Mouse (Mus musculus): ENCODE data around the gene Notch2. TPM values are rescaled to one million over a fixed set of nuclear protein-coding genes. Genes with fewer than 3 reads are reported as not detected.
"Not testable (repeated sequence)": the region's sequence is repeated elsewhere in the genome, so short reads cannot be mapped to it uniquely, and the experiment has no call there.

The Notch2 gene
- polyA plus RNA-seq, 1 experiment from 2014 or later = 35.4 TPM

GRCm38 (mm10) chr3:98044768-98045368, 31.5 kb downstream of the Notch2 start:
- H3K27me3 ChIP-seq = no peaks in the 10 kb centered on the region
- H3K9ac ChIP-seq = no peak overlapping the region
- no peaks in the 10 kb centered on the region for H3K9me3 ChIP-seq
- H3K4me2 ChIP-seq = no peak overlapping the region
- H3K4me1 ChIP-seq = peaks cover 68% of the 10 kb centered on the region
- 90% methylated on average over 4 of the region's 4 CpGs for WGBS
- no peak for ATAC-seq (ENCODE audit: insufficient number of reproducible peaks, insufficient read depth, low FRiP score, low TSS enrichment, low read depth)
- H3K36me3 ChIP-seq = peaks cover 5% of the 10 kb centered on the region
- H3K4me3 ChIP-seq = no peak overlapping the region
- no peak overlapping the region for H3K27ac ChIP-seq

- H3K27ac ChIP-seq = peak overlapping the region; percentile 39; the same call in 1 of the 2 replicates
- no peaks in the 10 kb centered on the region for H3K27me3 ChIP-seq
- no peaks in the 10 kb centered on the region for H3K9me3 ChIP-seq
- no peak overlapping the region for H3K4me3 ChIP-seq
- no peak overlapping the region for H3K9ac ChIP-seq
- peaks cover 5% of the 10 kb centered on the region for H3K36me3 ChIP-seq
- peaks cover 71% of the 10 kb centered on the region for H3K4me1 ChIP-seq
- 62% methylated on average over 8 of the region's 8 CpGs for WGBS
- no peak overlapping the region for H3K4me2 ChIP-seq
- no peak; the same call in 1 of the 2 replicates for ATAC-seq (ENCODE audit: insufficient number of reproducible peaks, insufficient read depth, low FRiP score, low TSS enrichment, low read depth)
These were observed 32.3 kb downstream of the Notch2 start for GRCm38 (mm10) chr3:98045465-98046148.

GRCm38 (mm10) chr3:98046305-98046704, 33.0 kb downstream of the Notch2 start:
- Histone ChIP-seq H3K9ac (no peak overlapping the region), H3K27me3 (no peaks in the 10 kb centered on the region), H3K36me3 (peaks cover 5% of the 10 kb centered on the region), H3K27ac (0 out of 2 replicates have a peak overlapping the region, but pooled peaks have one; percentile 39), H3K4me2 (no peak overlapping the region), H3K4me3 (no peak overlapping the region), H3K4me1 (peaks cover 72% of the 10 kb centered on the region), H3K9me3 (no peaks in the 10 kb centered on the region)
- ATAC-seq (ENCODE audit: insufficient number of reproducible peaks, insufficient read depth, low FRiP score, low TSS enrichment, low read depth) = no peak
- 62% methylated on average over 8 of the region's 8 CpGs for WGBS

- Histone ChIP-seq H3K4me1 (peaks cover 74% of the 10 kb centered on the region), H3K9me3 (no peaks in the 10 kb centered on the region), H3K4me2 (no peak overlapping the region), H3K4me3 (no peak overlapping the region), H3K36me3 (peaks cover 5% of the 10 kb centered on the region), H3K9ac (no peak overlapping the region), H3K27ac (no peak overlapping the region), H3K27me3 (no peaks in the 10 kb centered on the region)
- WGBS = 65% methylated on average over 1 of the region's 1 CpGs
- no peak for ATAC-seq (ENCODE audit: insufficient number of reproducible peaks, insufficient read depth, low FRiP score, low TSS enrichment, low read depth)
These were observed 36.3 kb downstream of the Notch2 start for GRCm38 (mm10) chr3:98049671-98050070.

- H3K27ac ChIP-seq = peak overlapping the region; percentile 55; the same call in 1 of the 2 replicates
- not testable (repeated sequence) for H3K9me3 ChIP-seq; ATAC-seq (ENCODE audit: insufficient number of reproducible peaks, insufficient read depth, low FRiP score, low TSS enrichment, low read depth); H3K4me2 ChIP-seq; H3K27me3 ChIP-seq; H3K36me3 ChIP-seq; H3K4me3 ChIP-seq; H3K9ac ChIP-seq
- peaks cover 78% of the 10 kb centered on the region for H3K4me1 ChIP-seq
- WGBS = 90% methylated on average over 7 of the region's 7 CpGs
These were observed 36.8 kb downstream of the Notch2 start for GRCm38 (mm10) chr3:98050086-98050485.

GRCm38 (mm10) chr3:98050492-98051406, 37.4 kb downstream of the Notch2 start:
- Histone ChIP-seq H3K27ac (peak overlapping the region; percentile 55; the same call in 1 of the 2 replicates), H3K4me2 (no peak overlapping the region), H3K9ac (no peak overlapping the region), H3K9me3 (no peaks in the 10 kb centered on the region), H3K27me3 (no peaks in the 10 kb centered on the region), H3K4me1 (peaks cover 81% of the 10 kb centered on the region), H3K36me3 (peaks cover 5% of the 10 kb centered on the region), H3K4me3 (no peak overlapping the region)
- 59% methylated on average over 14 of the region's 14 CpGs for WGBS
- ATAC-seq (ENCODE audit: insufficient number of reproducible peaks, insufficient read depth, low FRiP score, low TSS enrichment, low read depth) = no peak

- Histone ChIP-seq H3K27me3 (no peaks in the 10 kb centered on the region), H3K4me3 (no peak overlapping the region), H3K4me1 (peaks cover 81% of the 10 kb centered on the region), H3K27ac (peak overlapping the region; percentile 12; the same call in 1 of the 2 replicates), H3K36me3 (peaks cover 5% of the 10 kb centered on the region), H3K9me3 (no peaks in the 10 kb centered on the region), H3K9ac (no peak overlapping the region), H3K4me2 (no peak overlapping the region)
- ATAC-seq (ENCODE audit: insufficient number of reproducible peaks, insufficient read depth, low FRiP score, low TSS enrichment, low read depth) = no peak
- WGBS = 48% methylated on average over 16 of the region's 16 CpGs
These were observed 38.2 kb downstream of the Notch2 start for GRCm38 (mm10) chr3:98051407-98051968.

GRCm38 (mm10) chr3:98052507-98053430, 39.4 kb downstream of the Notch2 start:
- WGBS = 89% methylated on average over 16 of the region's 16 CpGs
- Histone ChIP-seq H3K36me3 (peaks cover 5% of the 10 kb centered on the region), H3K4me1 (peaks cover 84% of the 10 kb centered on the region), H3K4me2 (no peak overlapping the region), H3K27ac (0 out of 2 replicates have a peak overlapping the region, but pooled peaks have one; percentile 28), H3K27me3 (no peaks in the 10 kb centered on the region), H3K9ac (no peak overlapping the region), H3K9me3 (no peaks in the 10 kb centered on the region), H3K4me3 (no peak overlapping the region)
- no peak for ATAC-seq (ENCODE audit: insufficient number of reproducible peaks, insufficient read depth, low FRiP score, low TSS enrichment, low read depth)

GRCm38 (mm10) chr3:98053817-98054216, 40.5 kb downstream of the Notch2 start:
- Histone ChIP-seq H3K9me3 (no peaks in the 10 kb centered on the region), H3K27ac (peak overlapping the region; percentile 28; the same call in 1 of the 2 replicates), H3K4me3 (no peak overlapping the region), H3K27me3 (no peaks in the 10 kb centered on the region), H3K36me3 (peaks cover 6% of the 10 kb centered on the region), H3K4me2 (no peak overlapping the region), H3K9ac (no peak overlapping the region), H3K4me1 (peaks cover 88% of the 10 kb centered on the region)
- WGBS = 41% methylated on average over 1 of the region's 1 CpGs
- ATAC-seq (ENCODE audit: insufficient number of reproducible peaks, insufficient read depth, low FRiP score, low TSS enrichment, low read depth) = no peak

GRCm38 (mm10) chr3:98054334-98055007, 41.1 kb downstream of the Notch2 start:
- H3K9ac ChIP-seq = no peak overlapping the region
- no peak for ATAC-seq (ENCODE audit: insufficient number of reproducible peaks, insufficient read depth, low FRiP score, low TSS enrichment, low read depth)
- peaks cover 88% of the 10 kb centered on the region for H3K4me1 ChIP-seq
- no peak overlapping the region for H3K4me2 ChIP-seq
- H3K4me3 ChIP-seq = no peak overlapping the region
- peaks cover 7% of the 10 kb centered on the region for H3K36me3 ChIP-seq
- no peaks in the 10 kb centered on the region for H3K9me3 ChIP-seq
- no peaks in the 10 kb centered on the region for H3K27me3 ChIP-seq
- 83% methylated on average over 8 of the region's 8 CpGs for WGBS
- H3K27ac ChIP-seq = peak overlapping the region; percentile 30; the same call in 1 of the 2 replicates

Measured in embryonic facial prominence, embryonic 13.5 days (tissue).